Mouse (Mus musculus) forebrain, embryonic 16.5 days (tissue): ENCODE data around the gene Frmd8. TPM values are rescaled to one million over a fixed set of nuclear protein-coding genes. Genes with fewer than 3 reads are reported as not detected.

Experiments used
- ATAC-seq: fragments of 200-750 bp; cut with Nextera tagmentation; 2 replicates; pipeline ENCODE4 v1.8.0; 2017; ENCODE audit warnings: mild to moderate bottlenecking, moderate library complexity
- H3K27ac ChIP-seq: fragments of 300-500 bp; sonication (generic); 2 replicates; pipeline ENCODE4 v1.5.1; 2014; ENCODE audit warnings: low read length, control low read depth
- H3K27me3 ChIP-seq: fragments of 300-500 bp; sonication (generic); replicated peaks from 2 replicates; pipeline ENCODE4 v1.6.1; 2014; ENCODE audit warnings: low read length; ENCODE audit not compliant: control insufficient read depth, insufficient read depth
- H3K36me3 ChIP-seq: fragments of 300-500 bp; sonication (generic); 2 replicates; pipeline ENCODE4 v1.6.1; 2014; ENCODE audit not compliant: control insufficient read depth, insufficient read depth
- H3K4me1 ChIP-seq: fragments of 300-500 bp; sonication (generic); replicated peaks from 2 replicates; pipeline ENCODE4 v1.6.1; 2014; ENCODE audit warnings: low read length; ENCODE audit not compliant: control insufficient read depth, insufficient read depth
- H3K4me2 ChIP-seq: fragments of 300-500 bp; sonication (generic); 2 replicates; pipeline ENCODE4 v1.6.1; 2014; ENCODE audit warnings: mild to moderate bottlenecking, low read length, control low read depth
- H3K4me3 ChIP-seq: fragments of 300-500 bp; sonication (generic); replicated peaks from 2 replicates; pipeline ENCODE4 v1.5.1; 2014; ENCODE audit warnings: mild to moderate bottlenecking, low read length, control low read depth
- H3K9ac ChIP-seq: fragments of 300-500 bp; sonication (generic); replicated peaks from 2 replicates; pipeline ENCODE4 v1.6.1; 2014; ENCODE audit warnings: low read depth, low read length, control low read depth
- H3K9me3 ChIP-seq: fragments of 300-500 bp; sonication (generic); 2 replicates; pipeline ENCODE4 v1.6.1; 2016; ENCODE audit warnings: low read length; ENCODE audit not compliant: control insufficient read depth
- WGBS: fragments of 180-500 bp; shearing (Covaris S2); extraction: QIAGEN DNeasy Blood & Tissue Kit; methylation state at CpG from one replicate; pipeline ENCODE4 v1.1.7; 2014; 5-methylcytosine and 5-hydroxymethylcytosine counted together
- polyA plus RNA-seq: library from polyadenylated mRNA; unstranded; fragments of >200 nt; fragmentation: Nextera tagmentation; extraction: Ambion mirVana; gene quantifications from 2 replicates; pipeline ENCODE4 v1.2.1, GENCODE M21; 2015

Frmd8 gene
- polyA plus RNA-seq, 1 experiment from 2014 or later = 21.5 TPM

DNA sequence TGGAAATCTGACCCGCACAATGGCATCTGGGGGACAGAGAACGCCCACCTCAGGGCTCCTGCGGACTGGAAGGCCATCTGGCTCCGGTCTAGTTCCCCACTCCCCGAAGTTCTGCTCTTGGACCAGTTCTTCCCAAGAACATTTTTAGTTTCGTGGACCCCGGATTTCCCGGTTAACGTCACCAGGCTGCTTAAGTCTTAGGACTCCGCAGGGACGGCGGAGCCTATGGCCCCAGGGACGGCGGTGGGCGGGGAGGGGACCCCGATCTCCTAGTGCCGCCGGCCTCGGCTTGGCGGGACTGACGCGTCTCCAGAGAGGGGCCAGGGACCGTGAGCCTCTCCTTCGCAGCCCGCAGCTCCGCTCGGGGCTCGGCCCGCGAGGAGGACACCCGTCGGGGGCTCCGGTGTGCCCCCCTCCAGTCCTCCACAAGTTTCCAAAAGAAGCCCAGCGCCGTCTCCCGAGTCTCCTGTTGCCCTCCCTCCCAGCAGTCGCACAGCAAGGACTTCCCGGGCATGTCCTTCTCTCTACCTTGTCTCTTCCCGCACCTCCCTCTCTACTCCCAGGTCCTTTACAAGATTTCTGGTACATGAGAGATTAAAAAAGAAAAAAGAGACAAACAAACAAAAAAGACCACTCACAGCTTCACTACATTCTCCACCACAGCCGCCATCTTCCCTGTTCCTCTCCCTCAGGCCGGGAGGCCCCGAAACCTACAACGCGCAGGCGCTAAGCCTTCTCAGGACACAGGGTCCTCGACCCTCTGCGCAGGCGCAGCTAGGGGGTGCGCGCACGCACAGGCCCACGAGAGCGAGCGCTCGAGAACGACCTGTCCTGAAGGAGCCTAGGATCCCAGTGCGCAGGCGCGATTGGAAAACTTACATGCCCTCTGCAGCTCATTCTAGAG is 37.3 kb upstream of the Frmd8 start:
- peak; percentile 94 for ATAC-seq
- peak overlapping the region; percentile 55 for H3K27ac ChIP-seq
- peak overlapping the region; percentile 62 for H3K4me3 ChIP-seq
- H3K4me2 ChIP-seq = peak overlapping the region; percentile 81
- no peaks in the 10 kb centered on the region for H3K27me3 ChIP-seq
- H3K9me3 ChIP-seq = no peaks in the 10 kb centered on the region
- WGBS = under 1% methylated on average over 57 of the region's 59 CpGs
- peaks cover 28% of the 10 kb centered on the region for H3K4me1 ChIP-seq
- H3K9ac ChIP-seq = peak overlapping the region; percentile 71
- H3K36me3 ChIP-seq = no peaks in the 10 kb centered on the region

DNA sequence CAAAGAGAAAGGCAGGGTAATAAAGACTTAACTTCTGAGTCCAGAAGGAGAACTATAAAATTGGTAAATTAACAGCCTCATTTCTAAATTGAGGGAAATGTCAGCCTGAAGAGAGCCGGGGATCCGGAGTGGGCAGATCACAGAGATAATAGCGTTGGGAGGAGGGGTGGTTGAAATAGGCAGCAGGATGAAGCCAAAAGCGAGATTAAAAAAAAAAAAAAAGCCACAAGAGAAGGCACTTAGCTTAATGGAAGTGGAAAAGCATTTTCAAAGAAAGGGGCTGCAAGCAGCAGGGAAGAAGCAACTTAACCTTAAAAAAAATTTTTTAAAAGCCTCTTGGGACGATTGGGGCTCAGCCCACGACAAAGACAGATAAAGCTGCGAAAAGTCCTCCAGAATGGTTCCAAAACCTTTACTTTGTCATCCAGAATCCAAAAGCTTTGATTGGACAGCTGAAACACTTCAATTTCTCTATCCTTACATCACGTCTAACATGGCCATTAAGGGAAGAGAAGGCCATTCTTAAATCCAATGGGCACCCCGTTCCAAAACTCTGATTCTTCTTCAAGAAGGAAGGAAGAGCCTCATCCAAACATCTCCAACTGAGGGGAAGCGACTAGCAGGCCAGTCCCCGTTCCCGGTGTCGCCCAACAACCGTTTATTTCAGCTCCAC is 36.5 kb upstream of the Frmd8 start:
- no peak for ATAC-seq
- H3K9ac ChIP-seq = peak overlapping the region; percentile 71
- H3K4me3 ChIP-seq = peak overlapping the region; percentile 62
- no peaks in the 10 kb centered on the region for H3K36me3 ChIP-seq
- H3K9me3 ChIP-seq = no peaks in the 10 kb centered on the region
- 4% methylated on average over 14 of the region's 14 CpGs for WGBS
- no peaks in the 10 kb centered on the region for H3K27me3 ChIP-seq
- peak overlapping the region; percentile 81 for H3K4me2 ChIP-seq
- H3K4me1 ChIP-seq = peaks cover 28% of the 10 kb centered on the region
- H3K27ac ChIP-seq = peak overlapping the region; percentile 55; the same call in 1 of the 2 replicates

DNA sequence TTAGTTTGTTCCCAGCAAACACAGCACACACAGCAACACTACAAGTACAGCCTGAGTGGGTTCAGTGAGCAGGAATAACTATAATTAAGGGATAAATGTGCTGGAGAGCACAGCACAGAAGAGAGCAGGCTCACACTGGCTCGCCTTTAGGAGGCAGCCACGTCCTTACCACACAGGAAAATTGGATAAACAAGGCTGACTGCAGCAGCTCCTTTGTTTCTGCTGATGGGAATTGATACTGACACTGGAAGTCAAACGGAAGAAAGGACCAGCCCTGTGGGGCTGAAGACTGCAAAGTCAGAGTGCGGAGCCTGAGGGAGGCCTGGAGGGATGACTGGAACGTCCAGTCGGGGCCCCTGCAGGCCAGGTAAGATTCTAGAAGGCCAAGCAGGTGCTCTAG is 35.1 kb upstream of the Frmd8 start:
- Histone ChIP-seq H3K27me3 (no peaks in the 10 kb centered on the region), H3K4me3 (peak overlapping the region; percentile 25), H3K9ac (peak overlapping the region; percentile 40), H3K36me3 (peaks cover 6% of the 10 kb centered on the region), H3K4me2 (peak overlapping the region; percentile 81), H3K9me3 (no peaks in the 10 kb centered on the region), H3K4me1 (peaks cover 28% of the 10 kb centered on the region), H3K27ac (0 out of 2 replicates have a peak overlapping the region, but pooled peaks have one; percentile 54)
- 50% methylated on average over 6 of the region's 6 CpGs for WGBS
- ATAC-seq = no peak

DNA sequence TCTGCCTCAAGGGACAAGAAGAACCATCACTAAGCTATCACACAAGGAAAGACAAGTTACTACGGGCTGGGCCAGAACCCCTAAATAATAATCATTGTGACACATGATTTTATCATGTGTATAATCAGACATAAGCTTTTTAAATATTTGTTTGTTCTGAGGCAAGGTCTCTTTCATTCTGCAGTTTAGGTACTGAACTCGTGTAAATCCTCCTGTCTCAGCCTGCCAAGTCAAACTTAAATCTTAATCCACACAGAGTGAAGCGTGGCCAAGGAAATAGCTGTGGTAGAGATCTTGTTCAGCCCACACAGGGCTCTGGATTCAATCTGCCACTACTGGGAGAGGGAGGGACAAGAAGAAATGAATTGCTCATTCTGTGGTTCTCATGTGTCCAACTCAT is 32.2 kb upstream of the Frmd8 start:
- WGBS = 92% methylated on average over 3 of the region's 3 CpGs
- Histone ChIP-seq H3K4me2 (no peak overlapping the region), H3K9ac (no peak overlapping the region), H3K4me1 (peaks cover 21% of the 10 kb centered on the region), H3K27me3 (no peaks in the 10 kb centered on the region), H3K27ac (no peak overlapping the region), H3K9me3 (no peaks in the 10 kb centered on the region), H3K36me3 (peaks cover 32% of the 10 kb centered on the region), H3K4me3 (no peak overlapping the region)
- no peak for ATAC-seq

DNA sequence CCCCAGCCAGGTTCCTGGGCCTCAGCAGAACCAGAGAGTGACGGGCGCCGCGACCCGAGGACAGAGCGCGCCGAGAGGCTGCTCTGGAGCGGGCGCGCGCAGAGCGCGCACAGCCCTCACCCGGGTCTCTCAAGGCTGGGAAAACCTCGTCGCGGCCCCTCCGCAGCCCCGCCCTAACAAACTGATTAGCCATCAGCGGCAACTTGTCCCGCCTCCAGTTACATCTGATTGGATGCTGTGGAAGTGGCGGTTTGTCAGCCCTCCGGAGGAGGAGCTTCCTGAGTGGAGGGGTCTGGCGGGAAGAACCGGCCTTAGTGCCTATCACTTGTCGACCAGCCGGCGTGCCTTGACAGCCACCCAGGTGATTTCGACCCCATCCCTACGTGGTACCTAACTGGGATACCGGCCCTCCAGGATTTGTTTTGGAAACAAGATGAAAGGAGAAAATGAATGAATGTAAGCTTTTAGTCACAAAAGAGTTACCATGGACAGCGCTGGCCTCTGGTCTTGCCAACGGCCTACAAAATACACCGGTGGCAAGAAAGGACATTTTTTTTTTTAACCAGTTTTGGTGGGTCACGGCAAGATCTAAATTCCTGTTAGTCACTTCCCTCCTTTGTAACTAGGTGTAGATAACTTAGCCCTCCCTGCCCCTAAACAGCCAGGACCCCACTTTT is 19.1 kb upstream of the Frmd8 start, which contains the start of gene Tigd3:
Gene Tigd3, minus strand, starts transcription at position 148 of the 677 bp plus-strand sequence.
- no peaks in the 10 kb centered on the region for H3K27me3 ChIP-seq
- H3K9me3 ChIP-seq = no peaks in the 10 kb centered on the region
- peak within 1 kb of the TSS; percentile 81 for H3K4me3 ChIP-seq
- peaks cover 25% of the 10 kb centered on the region for H3K4me1 ChIP-seq
- peaks cover 10% of the 10 kb centered on the region for H3K36me3 ChIP-seq
- H3K4me2 ChIP-seq = peak within 1 kb of the TSS; percentile 84
- 3% methylated on average over 36 of the region's 36 CpGs for WGBS
- peak; percentile 99 for ATAC-seq
- H3K27ac ChIP-seq = peak within 1 kb of the TSS; percentile 76
- H3K9ac ChIP-seq = peak within 1 kb of the TSS; percentile 92

DNA sequence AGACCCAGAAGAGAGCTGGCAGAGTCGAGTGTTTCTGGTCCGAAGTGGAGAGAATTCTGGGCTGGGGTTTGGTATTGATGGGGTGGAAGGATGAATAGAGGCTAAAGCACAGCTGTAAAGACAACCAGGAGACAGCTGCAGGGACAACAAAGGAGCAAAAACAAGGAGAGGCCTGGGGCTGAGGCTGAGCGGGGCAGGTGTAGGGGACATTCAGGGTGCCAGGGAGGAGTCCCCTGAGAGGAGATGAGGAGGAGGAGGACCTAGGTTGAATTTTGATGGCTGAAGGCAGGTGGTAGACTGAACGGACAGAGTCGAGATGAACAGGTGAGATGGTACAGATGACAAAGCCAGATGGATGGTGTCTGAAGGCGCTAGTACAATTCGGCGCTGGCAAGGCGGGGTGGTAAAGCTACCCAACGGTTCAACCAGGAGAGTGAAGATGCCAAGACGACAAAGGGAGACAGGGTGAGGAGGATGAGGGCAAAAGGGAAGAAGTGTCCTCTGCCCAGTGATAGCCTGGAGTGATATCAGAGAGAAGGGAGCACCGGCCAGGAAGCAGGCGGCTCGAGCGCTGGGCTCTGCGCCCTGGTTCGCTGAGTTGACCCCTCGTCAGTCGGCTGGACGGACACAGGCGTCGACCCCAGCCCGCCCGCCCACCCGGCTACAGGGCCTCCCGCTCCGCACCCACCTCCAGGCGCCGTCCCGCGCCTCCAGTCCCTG is 18.4 kb upstream of the Frmd8 start:
- Histone ChIP-seq H3K27me3 (no peaks in the 10 kb centered on the region), H3K4me2 (peak overlapping the region; percentile 84), H3K4me1 (peaks cover 25% of the 10 kb centered on the region), H3K36me3 (peaks cover 8% of the 10 kb centered on the region; the same call in 1 of the 2 replicates), H3K4me3 (peak overlapping the region; percentile 81), H3K9ac (peak overlapping the region; percentile 92), H3K9me3 (no peaks in the 10 kb centered on the region), H3K27ac (peak overlapping the region; percentile 76)
- ATAC-seq = peak; percentile 49
- 6% methylated on average over 22 of the region's 31 CpGs for WGBS

DNA sequence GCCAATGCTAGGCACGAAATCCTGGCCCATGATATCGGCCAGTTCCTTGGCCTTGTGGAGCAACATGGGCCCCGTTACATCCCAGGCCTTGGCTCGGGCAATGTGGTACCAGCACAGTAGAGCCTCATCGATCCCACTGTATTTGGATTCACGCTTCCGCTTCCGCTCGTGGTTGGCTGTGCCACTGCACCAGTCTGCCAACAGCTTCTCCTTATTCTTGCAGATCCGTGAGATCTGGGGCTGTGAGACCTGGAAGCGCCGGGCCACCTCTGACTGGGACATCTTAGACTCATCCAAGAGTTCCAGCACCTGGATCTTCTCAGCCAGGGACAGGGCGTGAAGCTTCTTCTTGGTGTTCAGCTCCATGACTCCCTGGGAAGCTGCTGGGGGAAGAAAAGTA is 17.7 kb upstream of the Frmd8 start:
- H3K36me3 ChIP-seq = peaks cover 8% of the 10 kb centered on the region; the same call in 1 of the 2 replicates
- H3K9me3 ChIP-seq = no peaks in the 10 kb centered on the region
- ATAC-seq = no peak
- H3K27me3 ChIP-seq = no peaks in the 10 kb centered on the region
- H3K9ac ChIP-seq = peak overlapping the region; percentile 92
- H3K4me2 ChIP-seq = peak overlapping the region; percentile 84
- peak overlapping the region; percentile 81 for H3K4me3 ChIP-seq
- no peak overlapping the region for H3K27ac ChIP-seq
- peaks cover 25% of the 10 kb centered on the region for H3K4me1 ChIP-seq
- 84% methylated on average over 13 of the region's 13 CpGs for WGBS

DNA sequence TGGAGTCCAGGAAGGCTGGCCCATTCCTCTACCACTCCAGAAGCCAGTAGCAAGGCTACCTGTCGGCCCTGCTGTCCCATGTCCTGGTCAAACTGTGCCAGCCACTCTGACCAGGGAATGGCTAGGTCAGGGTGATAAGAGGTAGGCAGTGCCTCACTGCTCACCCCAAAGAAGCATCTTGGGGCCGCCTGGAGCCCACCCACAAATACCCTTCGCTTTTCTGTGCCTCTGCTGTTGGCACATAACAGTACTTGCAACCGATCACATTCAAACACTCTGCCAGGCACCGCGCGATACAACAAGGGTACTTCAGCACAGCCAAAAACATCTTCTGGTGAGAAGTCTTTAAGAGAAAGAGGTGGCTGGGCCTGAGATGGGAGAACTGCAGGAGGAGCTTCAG is 17.2 kb upstream of the Frmd8 start:
- Histone ChIP-seq H3K27ac (no peak overlapping the region; the same call in 1 of the 2 replicates), H3K36me3 (peaks cover 8% of the 10 kb centered on the region; the same call in 1 of the 2 replicates), H3K9ac (no peak overlapping the region; the same call in 1 of the 2 replicates), H3K4me3 (no peak overlapping the region), H3K27me3 (no peaks in the 10 kb centered on the region), H3K4me1 (peaks cover 25% of the 10 kb centered on the region), H3K4me2 (no peak overlapping the region), H3K9me3 (no peaks in the 10 kb centered on the region)
- 91% methylated on average over 7 of the region's 7 CpGs for WGBS
- no peak for ATAC-seq
